Mouse (Mus musculus): ENCODE measurements around the gene Parp16. TPM values are rescaled to one million over a fixed set of nuclear protein-coding genes. Genes with fewer than 3 reads are reported as not detected.

Parp16 gene
- polyA plus RNA-seq, 1 experiment = 2.9 TPM

GRCm38 (mm10) chr9:65238191-65238760, 43.1 kb downstream of the Parp16 start:
- TF ChIP-seq POLR2A (IDR thresholded peaks at IDR 0.05; ENCODE audit: borderline replicate concordance, low read depth, low read length) = no peak
- no peak for TF ChIP-seq CTCF (IDR thresholded peaks at IDR 0.05; ENCODE audit: low read depth, low read length)
- Histone ChIP-seq H3K27ac (ENCODE audit: insufficient read depth, low read depth, low read length) (no peak overlapping the region), H3K4me1 (ENCODE audit: control insufficient read depth, insufficient read depth, low read length) (no peaks in the 10 kb centered on the region), H3K4me3 (ENCODE audit: insufficient read depth, low read length) (no peak overlapping the region)

GRCm38 (mm10) chr9:65239176-65239575, 44.0 kb downstream of the Parp16 start:
- no peak for TF ChIP-seq CTCF (IDR thresholded peaks at IDR 0.05; ENCODE audit: low read depth, low read length)
- TF ChIP-seq POLR2A (IDR thresholded peaks at IDR 0.05; ENCODE audit: borderline replicate concordance, low read depth, low read length) = no peak
- Histone ChIP-seq H3K27ac (ENCODE audit: insufficient read depth, low read depth, low read length) (no peak overlapping the region), H3K4me3 (ENCODE audit: insufficient read depth, low read length) (no peak overlapping the region), H3K4me1 (ENCODE audit: control insufficient read depth, insufficient read depth, low read length) (no peaks in the 10 kb centered on the region)

DNA sequence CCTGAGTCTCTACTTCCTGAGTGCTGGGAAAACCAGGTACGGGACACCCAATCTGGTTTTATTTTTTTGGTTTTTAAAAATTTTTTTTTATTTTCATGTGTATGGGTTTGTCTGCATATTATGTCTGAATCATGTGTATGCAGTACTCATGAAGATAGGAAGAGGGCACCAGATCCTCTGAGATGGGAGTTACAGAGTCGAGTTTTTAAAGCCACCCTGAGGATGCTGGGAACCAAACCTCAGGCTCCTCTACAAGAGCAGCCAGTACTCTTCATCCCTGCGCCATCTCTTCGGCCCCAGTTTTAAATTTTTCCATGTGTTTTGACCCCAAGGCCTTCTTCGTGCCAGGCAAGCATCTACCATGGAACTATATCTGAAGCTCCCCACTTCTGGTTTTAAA, 44.6 kb downstream of the Parp16 start:
- Histone ChIP-seq H3K4me1 (ENCODE audit: control insufficient read depth, insufficient read depth, low read length) (no peaks in the 10 kb centered on the region), H3K27ac (ENCODE audit: insufficient read depth, low read depth, low read length) (no peak overlapping the region), H3K4me3 (ENCODE audit: insufficient read depth, low read length) (no peak overlapping the region)
- TF ChIP-seq CTCF (IDR thresholded peaks at IDR 0.05; ENCODE audit: low read depth, low read length) = no peak
- no peak for TF ChIP-seq POLR2A (IDR thresholded peaks at IDR 0.05; ENCODE audit: borderline replicate concordance, low read depth, low read length)

DNA sequence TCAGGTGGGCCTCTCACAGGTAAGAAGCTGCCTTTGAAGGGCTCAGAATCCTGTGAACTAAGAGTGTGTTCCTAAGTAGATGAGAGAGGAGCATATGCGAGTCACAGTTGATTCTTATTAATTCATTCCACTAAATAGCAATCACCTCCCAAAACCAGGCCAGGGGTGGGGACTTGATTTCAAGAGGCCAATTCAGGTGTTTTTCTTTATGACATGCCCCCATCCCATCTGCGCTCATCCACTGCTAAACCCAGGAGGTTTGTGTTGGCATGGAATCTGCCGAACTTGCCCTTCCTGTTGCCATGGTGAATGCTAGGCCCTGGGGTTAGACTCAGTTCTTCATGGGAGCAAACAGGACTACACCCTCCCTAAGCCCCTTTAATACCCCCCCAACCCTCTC, 45.4 kb downstream of the Parp16 start:
- Histone ChIP-seq H3K27ac (ENCODE audit: insufficient read depth, low read depth, low read length) (no peak overlapping the region), H3K4me3 (ENCODE audit: insufficient read depth, low read length) (no peak overlapping the region), H3K4me1 (ENCODE audit: control insufficient read depth, insufficient read depth, low read length) (no peaks in the 10 kb centered on the region)
- TF ChIP-seq POLR2A (IDR thresholded peaks at IDR 0.05; ENCODE audit: borderline replicate concordance, low read depth, low read length) (no peak), CTCF (IDR thresholded peaks at IDR 0.05; ENCODE audit: low read depth, low read length) (no peak)

- no peak overlapping the region for H3K27ac ChIP-seq (ENCODE audit: insufficient read depth, low read depth, low read length)
These were observed 46.8 kb downstream of the Parp16 start for GRCm38 (mm10) chr9:65241973-65242372.

DNA sequence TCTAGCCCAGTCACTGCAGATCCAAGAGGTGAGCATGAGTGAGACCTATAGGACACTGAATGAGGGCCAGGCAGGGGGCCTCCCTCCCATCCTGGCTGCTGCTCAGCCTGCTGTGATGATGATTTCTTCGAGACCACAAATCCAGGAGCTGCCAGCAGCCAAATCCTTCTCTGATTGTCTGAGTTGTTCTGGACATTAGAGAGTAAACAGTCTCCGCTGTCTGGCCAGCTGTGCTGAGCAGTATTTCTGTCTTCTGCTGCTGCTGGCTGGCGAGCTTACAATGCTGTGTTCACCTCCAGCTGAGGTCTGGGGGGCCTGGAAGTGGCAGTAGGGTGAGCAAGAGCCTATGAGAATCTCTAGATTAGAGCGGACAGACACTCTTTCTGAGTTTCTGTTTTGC, 48.1 kb downstream of the Parp16 start:
- Histone ChIP-seq H3K27ac (ENCODE audit: insufficient read depth, low read depth, low read length) (no peak overlapping the region), H3K4me1 (ENCODE audit: control insufficient read depth, insufficient read depth, low read length) (no peaks in the 10 kb centered on the region), H3K4me3 (ENCODE audit: insufficient read depth, low read length) (no peak overlapping the region)
- no peak for TF ChIP-seq POLR2A (IDR thresholded peaks at IDR 0.05; ENCODE audit: borderline replicate concordance, low read depth, low read length)
- TF ChIP-seq CTCF (IDR thresholded peaks at IDR 0.05; ENCODE audit: low read depth, low read length) = no peak

More at GRCm38 (mm10) chr9:65241973-65242372, 46.8 kb downstream of the Parp16 start:
- TF ChIP-seq POLR2A (IDR thresholded peaks at IDR 0.05; ENCODE audit: borderline replicate concordance, low read depth, low read length) (no peak), CTCF (IDR thresholded peaks at IDR 0.05; ENCODE audit: low read depth, low read length) (no peak)
- no peaks in the 10 kb centered on the region for H3K4me1 ChIP-seq (ENCODE audit: control insufficient read depth, insufficient read depth, low read length)
- H3K4me3 ChIP-seq (ENCODE audit: insufficient read depth, low read length) = no peak overlapping the region

- TF ChIP-seq POLR2A (IDR thresholded peaks at IDR 0.05; ENCODE audit: borderline replicate concordance, low read depth, low read length) (no peak), CTCF (IDR thresholded peaks at IDR 0.05; ENCODE audit: low read depth, low read length) (no peak)
- Histone ChIP-seq H3K4me1 (ENCODE audit: control insufficient read depth, insufficient read depth, low read length) (no peaks in the 10 kb centered on the region), H3K4me3 (ENCODE audit: insufficient read depth, low read length) (no peak overlapping the region), H3K27ac (ENCODE audit: insufficient read depth, low read depth, low read length) (no peak overlapping the region)
These were observed 49.1 kb downstream of the Parp16 start for GRCm38 (mm10) chr9:65244036-65244806.

DNA sequence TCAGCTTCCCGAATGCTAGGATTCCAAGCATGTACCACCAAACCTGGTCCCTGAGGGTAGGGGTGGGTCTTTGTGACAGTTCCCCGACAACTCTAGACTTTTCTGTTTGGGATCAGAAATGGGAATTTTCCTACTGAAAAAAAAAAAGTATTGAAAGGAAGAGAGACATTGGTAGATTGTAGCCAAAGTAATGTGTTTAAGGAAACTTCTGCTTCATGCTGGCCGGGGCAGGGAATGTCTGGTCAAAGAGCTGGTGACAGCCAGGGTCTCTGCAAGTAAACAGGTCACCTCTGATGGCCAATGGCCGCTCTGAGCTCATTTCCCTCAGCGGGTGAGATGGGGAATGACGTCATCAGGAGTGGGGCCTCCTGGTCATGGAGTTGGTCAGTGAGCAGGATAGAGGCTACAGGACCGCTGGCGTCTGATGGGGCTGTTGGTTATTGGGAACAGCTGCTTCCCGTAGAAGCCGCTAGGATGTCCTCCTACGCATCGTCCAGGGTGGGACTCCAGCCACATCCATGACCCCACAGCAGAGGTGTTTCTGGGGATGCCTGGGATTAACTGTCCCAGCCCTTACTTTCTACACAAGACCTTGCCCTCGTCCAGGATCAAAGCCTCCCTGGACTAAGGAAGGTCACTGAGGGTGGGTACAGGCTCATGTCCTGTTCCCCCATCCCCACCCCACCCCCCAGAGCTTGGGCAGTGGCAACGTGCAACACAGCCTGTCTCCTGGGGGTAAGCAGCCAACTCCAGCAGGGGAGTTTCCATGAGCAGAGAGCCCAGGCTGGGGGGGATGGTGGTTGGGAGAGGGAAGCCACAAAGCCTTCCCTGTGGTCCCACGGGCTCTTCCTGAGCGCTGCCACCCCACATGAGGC, 52.6 kb downstream of the Parp16 start:
- no peaks in the 10 kb centered on the region for H3K4me1 ChIP-seq (ENCODE audit: control insufficient read depth, insufficient read depth, low read length)

GRCm38 (mm10) chr9:65248377-65248690, 53.2 kb downstream of the Parp16 start:
- Histone ChIP-seq H3K4me1 (ENCODE audit: control insufficient read depth, insufficient read depth, low read length) (no peaks in the 10 kb centered on the region), H3K27ac (ENCODE audit: insufficient read depth, low read depth, low read length) (no peak overlapping the region), H3K4me3 (ENCODE audit: insufficient read depth, low read length) (no peak overlapping the region)
- no peak for TF ChIP-seq POLR2A (IDR thresholded peaks at IDR 0.05; ENCODE audit: borderline replicate concordance, low read depth, low read length)
- TF ChIP-seq CTCF (IDR thresholded peaks at IDR 0.05; ENCODE audit: low read depth, low read length) = no peak

More for the DNA sequence above, 52.6 kb downstream of the Parp16 start:
- H3K4me3 ChIP-seq (ENCODE audit: insufficient read depth, low read length) = no peak overlapping the region
- no peak for TF ChIP-seq POLR2A (IDR thresholded peaks at IDR 0.05; ENCODE audit: borderline replicate concordance, low read depth, low read length)
- TF ChIP-seq CTCF (IDR thresholded peaks at IDR 0.05; ENCODE audit: low read depth, low read length) = no peak
- H3K27ac ChIP-seq (ENCODE audit: insufficient read depth, low read depth, low read length) = no peak overlapping the region

GRCm38 (mm10) chr9:65252026-65252425, 56.9 kb downstream of the Parp16 start:
- Histone ChIP-seq H3K27ac (ENCODE audit: insufficient read depth, low read depth, low read length) (no peak overlapping the region), H3K4me3 (ENCODE audit: insufficient read depth, low read length) (no peak overlapping the region), H3K4me1 (ENCODE audit: control insufficient read depth, insufficient read depth, low read length) (no peaks in the 10 kb centered on the region)
- TF ChIP-seq POLR2A (IDR thresholded peaks at IDR 0.05; ENCODE audit: borderline replicate concordance, low read depth, low read length) = no peak
- TF ChIP-seq CTCF (IDR thresholded peaks at IDR 0.05; ENCODE audit: low read depth, low read length) = no peak
